Mouse (Mus musculus) adrenal gland (tissue): ENCODE data around the gene 1700008O03Rik.

Experiments used
- intact Hi-C: fragments of 180-260 bp; cut with DNase I; formaldehyde crosslinking; loops from one replicate; pipeline ENCODE4 v1.15.1; 2025

1700008O03Rik gene

DNA sequence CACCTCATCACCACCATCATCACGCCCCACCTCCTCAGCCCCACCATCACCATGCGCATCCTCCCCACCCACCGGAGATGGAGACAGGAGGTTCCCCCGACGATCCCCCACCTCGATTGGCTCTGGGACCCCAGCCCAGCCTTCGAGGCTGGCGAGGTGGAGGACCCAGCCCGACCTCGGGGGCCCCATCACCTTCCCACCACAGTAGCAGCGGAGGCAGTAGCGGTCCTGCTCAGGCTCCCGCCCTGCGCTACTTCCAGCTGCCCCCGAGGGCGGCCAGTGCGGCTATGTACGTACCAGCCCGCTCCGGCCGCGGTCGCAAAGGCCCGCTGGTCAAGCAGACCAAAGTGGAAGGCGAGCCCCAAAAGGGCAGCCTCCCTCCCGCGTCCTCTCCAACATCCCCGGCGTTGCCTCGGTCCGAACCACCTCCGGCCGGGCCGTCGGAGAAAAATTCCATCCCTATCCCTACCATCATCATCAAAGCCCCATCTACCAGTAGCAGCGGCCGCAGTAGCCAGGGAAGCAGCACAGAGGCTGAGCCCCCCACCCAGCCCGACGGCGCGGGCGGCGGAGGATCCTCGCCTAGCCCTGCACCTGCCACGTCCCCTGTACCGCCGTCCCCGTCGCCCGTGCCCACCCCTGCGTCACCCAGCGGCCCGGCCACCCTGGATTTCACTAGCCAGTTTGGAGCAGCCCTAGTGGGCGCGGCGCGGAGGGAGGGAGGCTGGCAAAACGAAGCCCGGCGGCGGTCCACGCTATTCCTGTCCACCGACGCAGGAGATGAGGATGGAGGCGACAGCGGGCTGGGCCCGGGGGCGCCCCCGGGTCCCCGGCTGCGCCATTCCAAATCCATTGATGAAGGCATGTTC is 33.5 kb downstream of the 1700008O03Rik start:
- intact Hi-C loops, result loop anchor here (2.0 to 10.0 kb wide), 2 partner anchors 89 to 427 kb away; no protein-coding TSS in a partner anchor

DNA sequence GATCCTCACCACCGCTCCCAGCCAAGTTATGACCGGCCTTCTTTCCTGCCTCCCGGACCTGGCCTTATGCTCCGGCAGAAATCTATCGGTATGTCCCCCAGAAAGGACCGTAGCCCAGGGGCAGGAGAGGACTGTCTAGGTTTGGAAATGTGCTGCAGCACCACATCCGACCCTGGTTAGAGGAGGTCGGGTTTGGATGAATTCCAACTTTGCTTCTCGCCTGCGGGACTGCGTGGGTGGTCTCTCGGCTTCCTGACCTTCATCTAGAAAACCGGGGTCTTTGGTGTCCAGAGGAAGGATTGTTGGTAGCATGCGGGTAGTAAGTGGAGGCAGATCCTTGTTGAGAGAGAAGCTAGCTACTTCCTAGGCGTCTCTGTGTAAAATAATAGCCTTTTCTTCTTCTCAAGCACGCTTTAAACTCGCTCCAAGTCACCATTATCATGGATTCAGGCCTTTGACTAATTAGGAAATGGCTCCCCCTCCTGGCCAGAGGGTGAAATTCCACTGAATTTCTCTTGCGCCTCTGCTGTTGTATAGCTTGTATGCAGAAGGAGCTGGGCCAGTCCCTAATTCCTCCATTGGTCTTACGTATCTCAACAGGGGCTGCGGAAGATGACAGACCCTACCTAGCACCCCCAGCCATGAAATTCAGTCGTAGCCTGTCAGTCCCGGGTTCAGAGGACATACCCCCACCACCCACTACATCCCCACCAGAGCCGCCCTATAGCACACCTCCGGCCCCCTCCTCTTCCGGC is 34.5 kb downstream of the 1700008O03Rik start:
- intact Hi-C loops, result loop anchor here (2.0 to 10.0 kb wide), 2 partner anchors 88 to 426 kb away; no protein-coding TSS in a partner anchor

DNA sequence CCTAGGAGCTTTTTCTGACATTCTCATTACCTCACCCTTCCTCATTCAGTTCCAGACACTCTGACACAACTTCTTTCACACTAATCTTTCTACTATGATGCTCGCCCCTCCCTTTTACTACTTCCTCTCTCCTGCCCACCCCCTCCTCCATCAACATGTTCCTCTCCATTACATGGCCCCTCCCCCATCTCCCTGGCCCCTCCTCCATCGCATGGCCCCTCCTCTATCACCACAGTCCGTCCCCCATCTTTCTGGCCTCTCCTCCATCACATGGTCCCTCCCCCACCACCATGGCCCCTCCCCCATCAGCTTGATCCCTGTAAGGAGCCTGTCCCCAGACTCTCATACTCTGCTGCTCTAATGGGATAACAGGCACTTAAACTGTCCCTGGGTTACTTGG is 36.6 kb downstream of the 1700008O03Rik start:
- intact Hi-C loops, result no loop called here

DNA sequence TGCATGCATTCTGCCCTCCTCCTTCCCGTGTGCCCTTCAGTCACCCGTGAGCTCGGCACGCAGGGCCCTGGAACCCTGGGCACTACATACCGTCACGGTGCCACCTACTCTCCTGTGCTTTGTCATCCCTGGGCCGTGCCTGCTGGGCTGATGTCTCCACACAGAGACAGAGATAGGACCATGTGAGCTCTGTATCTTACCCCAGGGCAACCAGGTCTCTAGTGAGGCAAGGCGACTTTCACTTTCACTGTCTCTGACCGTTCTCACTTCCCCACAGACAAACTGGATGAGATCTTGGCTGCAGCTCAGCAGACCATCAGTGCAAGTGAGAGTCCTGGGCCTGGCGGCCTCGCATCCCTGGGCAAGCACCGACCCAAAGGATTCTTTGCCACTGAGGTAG is 41.0 kb downstream of the 1700008O03Rik start:
- intact Hi-C loops, result no loop called here

DNA sequence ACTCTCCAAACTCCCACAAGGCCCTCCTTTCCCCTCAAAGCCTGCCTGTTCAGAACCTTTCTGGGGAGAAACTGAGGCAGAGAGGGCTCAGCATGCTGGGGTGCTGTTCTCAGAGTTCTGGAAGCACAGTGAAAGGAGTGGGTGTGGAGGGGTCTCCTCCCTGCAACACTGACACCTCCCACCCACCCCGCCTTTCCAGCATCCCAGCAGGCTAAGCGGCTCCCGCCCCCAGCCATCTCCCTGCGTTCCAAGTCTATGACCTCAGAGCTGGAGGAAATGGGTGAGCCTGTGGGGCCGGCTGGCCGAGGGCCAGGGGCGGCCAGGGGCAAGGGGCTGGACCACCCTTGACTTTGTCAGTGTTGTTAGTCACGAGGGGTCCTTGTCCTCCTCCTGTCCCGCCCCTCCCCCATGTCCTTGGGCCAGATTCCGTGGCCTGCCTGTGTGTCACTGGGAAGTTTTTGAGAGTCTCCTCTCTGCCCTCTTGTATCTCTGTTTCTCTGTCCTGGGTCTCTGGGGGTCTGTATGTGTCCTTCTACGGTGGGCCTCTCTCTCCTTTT is 42.1 kb downstream of the 1700008O03Rik start:
- intact Hi-C loops, result no loop called here

DNA sequence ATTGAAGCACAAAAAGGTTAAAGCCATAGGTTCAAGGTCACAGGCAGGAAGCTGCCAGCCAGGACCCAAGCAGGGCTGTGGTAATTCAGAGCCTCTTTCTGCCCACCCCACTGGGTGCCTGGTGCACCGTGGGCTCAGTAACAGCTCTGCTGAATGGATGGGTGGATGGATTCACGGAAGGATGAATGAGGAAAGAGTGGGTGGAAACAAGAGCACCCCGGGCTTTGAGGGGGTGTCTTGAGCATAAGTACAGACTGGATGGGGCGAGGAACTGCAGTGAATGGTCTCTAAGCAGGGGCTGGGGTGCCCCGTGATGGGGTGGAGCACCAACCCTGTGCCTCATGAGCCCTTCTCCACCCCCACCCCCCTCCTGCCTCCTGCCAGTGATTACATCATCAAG is 43.9 kb downstream of the 1700008O03Rik start:
- intact Hi-C loops, result no loop called here

DNA sequence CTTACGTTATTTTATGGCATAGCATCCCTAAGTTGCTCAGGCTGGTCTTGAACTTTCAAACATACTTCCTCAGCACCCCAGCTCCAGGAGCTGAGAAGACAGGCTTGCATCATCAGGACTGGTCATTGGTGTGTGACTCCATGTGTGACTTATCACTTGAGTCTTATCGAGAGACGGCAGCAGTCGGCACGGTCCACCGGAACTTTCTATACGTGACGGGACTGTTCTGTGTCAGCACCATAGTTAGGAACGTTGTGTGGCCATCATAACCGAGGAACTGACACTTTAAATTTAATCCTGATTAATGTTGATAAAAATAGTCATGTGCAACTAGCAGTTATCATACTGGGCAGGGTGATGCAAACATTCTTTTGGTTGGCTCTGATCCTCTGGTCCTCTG is 44.5 kb downstream of the 1700008O03Rik start:
- intact Hi-C loops, result no loop called here

DNA sequence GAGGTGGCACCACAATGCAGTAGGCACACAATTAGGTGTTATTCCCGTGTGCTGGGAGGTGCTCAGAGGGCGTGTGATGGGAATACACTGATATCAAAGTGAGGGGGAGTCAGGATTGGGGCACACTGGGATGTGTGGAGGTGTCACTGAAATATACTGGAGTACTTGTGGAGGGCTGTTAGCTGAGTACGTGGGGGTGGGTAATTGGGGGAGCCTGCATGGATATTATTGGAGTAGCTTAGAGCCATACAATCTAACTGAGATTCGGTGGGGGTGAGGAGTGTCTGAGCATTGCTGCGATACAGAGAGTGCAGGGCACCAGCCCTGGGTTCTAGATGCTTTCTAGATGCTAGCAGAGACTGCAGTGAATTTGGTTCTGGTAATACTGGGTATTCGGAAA is 45.4 kb downstream of the 1700008O03Rik start:
- intact Hi-C loops, result no loop called here

DNA sequence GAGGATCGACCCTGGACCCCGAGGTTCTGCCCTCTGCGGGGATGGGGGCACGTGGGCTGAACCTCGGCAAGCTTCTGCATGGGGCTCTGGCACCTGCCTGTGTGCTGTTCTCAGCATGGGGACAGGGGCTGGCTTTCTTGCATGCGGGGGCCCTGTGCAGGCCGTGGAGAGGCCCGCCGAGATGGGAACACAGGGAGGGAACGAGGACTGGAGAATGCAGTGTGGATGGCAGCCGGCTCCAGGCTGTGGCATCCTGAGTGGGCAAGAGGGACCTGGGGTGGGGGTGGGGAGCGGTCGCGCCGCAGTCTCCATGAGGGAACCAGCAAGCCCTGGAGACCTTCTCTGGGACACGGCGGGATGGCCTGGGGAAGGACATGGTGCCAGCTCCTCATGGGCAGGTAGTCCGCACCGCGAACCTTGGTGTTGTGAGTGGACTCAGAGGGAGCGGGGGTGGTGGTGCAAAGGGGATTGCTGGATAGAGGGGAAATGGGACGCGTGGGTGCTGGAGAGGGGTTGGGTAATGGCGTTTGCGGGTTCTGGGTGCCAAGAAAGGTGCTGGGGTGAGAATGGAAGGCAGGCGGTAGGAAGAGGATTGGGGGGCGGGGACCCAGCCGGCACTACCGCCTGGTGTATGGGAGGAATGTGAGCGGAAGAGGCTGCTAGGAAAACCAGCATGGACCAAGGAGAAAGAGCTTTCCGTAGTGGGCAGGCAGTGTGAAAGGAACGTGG is 48.3 kb downstream of the 1700008O03Rik start:
- intact Hi-C loops, result no loop called here

DNA sequence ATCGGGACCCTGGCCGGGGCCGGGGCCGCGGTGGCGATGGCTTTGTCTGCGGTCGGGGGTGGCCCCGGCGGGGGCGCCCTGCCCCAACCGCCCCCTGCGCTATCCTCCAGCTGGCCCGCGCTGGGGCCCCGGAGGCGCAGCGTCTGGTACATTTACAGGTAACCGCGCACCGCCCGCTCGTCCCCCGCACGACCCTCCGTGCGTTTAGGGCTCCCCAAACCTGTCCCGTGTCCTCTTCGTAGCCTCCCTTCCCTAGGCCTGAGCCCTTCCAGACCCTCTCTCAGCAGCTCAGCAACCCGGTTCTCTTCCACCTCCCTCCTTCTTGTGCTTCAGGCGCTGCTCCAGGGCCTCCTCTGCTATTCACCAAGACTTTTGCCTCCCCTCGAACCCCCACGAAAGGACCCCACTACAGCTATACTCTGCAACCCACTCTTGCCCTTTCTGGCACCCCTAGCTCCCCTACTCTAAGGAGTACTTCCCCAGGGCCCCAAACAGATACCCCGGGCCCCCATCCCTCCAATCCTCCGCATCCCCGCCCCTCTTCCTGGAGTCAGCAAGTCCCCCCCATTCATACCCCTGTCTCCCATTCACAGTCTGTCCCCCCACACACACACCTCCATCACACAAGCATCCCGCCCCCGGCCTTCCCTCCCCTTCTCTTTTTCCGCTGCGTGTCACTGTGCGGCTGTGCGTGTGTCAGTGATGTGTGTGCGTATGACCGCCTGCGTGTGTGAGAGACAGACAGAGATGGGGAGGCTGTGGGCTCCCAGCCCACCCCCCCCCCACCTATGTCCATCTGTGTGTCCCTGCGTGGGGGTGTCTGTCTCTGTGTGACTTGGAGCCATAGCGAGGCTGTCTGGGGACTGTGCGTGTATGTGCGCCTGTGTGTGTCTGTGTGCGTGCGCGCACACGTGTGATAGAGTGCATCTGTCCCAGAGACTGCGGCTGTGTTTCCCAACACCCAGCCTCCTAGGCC is 49.3 kb downstream of the 1700008O03Rik start:
- intact Hi-C loops, result no loop called here

DNA sequence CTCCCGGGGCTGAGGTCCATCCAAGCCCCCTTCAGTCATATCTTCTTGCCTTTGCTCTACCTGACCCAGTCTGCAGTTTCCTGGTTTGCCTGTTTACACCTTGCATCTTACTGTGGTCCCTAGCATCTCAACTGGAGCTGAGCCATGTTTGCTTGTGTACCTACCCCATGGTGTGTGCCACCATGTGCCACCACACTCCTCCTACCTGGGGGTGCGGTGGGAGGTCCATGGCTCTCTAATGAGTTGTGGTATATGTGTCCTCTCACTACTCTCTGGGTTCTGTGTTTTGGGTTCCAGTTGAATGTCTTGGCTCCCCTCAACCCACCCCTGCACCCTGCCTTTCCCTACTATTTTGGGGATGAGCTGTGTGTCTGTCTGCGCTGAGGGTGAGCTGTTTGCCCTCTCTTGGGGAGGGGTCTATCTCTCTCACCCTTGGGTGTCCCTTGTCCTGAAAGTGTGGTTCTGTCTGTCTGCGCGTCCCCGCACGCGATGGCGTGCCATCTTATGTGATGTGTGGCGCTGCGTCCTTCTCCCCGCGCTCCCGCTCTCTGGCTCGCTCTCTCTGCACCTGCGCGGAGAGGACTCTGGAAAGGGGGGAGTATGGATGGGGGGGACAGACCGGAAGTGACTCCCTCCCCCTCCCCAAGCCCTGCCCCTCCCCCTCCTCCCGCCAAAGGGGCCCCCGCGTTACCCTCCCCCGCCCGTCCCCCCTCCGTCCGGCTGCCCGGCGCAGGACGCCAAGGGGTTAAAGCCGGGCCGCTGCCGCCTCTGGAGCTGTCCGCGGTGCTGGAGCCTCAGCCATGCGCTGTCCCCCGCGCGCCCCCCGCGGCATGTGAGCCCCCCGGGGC is 50.4 kb downstream of the 1700008O03Rik start:
- intact Hi-C loops, result no loop called here

DNA sequence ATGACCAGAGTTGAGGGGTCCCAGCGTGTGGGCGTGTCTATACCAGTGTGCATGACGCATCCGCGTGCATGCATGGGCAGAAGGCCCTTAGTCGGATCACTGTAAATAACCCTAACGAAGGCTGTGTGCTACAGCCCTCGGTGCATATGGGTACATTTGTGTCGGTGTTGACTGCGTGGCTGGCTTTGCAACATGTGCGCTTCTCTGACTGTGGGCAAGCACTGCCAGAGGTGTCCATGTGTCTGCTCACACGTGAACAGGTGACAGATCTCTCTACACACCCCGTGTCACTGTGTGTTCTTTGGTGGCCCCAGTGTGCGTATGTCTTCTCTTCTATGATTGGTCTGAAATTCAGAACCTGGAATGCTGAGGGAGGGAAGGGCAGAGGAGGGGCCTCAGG is 51.5 kb downstream of the 1700008O03Rik start:
- intact Hi-C loops, result no loop called here

DNA sequence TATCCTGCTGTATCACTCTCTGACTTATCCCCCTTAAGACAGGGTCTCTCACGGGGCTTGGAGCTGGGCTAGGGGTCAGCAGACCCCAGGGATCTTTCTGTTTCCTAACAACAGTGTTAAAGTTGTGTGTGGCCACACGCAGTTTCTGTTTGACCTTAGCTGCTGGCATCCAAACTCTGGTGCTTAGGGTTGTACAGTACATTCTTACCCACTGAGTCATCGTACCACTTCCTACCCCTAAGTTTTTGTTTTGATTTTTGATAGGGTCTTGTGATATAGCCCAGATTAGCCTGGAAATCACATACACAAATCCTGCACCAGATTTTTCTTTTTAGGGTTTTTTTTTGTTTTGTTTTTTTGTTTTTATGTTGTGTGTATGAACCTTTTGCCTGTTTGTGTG is 53.3 kb downstream of the 1700008O03Rik start:
- intact Hi-C loops, result no loop called here

DNA sequence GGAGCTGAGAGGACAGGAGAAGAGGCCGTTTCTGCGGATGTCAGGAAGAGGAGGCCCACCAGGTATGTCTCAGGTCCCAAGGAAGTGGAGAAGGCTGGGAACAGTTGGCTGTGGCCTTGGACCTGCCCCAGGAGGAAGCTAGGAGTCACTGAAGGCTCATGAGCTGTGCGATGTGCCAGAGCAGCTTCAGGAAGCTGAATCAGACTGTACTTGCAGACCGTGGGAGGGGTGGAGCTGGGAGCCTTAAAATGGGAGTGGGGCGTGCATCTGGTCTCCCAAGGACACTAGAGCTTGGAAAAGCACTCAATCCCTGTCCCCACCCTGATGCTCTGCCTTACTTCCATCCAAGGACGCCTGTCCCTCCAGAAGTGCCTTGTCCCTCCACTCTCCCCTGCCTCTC is 59.0 kb downstream of the 1700008O03Rik start:
- intact Hi-C loops, result no loop called here

DNA sequence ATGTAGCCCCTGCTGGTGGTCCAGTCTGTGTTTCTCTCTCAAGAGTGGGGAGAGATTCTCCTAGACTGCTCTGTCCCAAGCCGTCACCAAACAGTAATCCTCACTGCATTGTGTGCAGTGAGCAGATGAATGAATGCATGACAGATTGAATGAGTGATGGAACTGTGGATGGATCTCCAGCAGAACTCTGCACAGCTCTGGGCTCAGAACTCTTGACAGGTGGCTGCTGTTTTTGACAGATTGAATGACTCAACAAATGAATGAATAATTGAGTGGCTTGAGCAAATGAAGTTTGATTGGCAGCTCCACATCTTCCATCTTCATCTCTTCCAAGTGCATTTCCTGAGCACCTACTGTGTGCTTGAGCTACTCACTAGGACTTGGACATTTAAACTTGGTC is 63.3 kb downstream of the 1700008O03Rik start:
- intact Hi-C loops, result no loop called here

DNA sequence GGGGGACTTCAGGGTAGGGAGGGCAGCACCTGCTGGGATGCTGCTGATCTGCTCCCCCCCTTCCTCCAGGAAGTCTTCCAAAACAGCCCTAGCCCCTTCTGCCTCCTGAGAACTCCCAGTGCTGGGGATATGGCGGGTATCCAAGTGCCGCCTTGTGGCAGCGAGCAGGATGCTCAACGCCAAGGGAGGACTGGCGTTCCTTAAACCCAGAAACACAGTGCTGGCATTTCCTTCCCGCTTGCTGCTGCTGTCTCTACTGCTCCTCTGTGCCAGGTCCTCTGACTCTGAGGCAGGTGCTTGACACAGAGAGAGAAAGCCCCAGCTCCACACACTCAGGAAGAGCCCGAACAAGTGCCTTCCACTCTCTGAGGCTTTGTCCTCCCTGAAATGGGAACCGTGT is 64.7 kb downstream of the 1700008O03Rik start:
- intact Hi-C loops, result no loop called here

DNA sequence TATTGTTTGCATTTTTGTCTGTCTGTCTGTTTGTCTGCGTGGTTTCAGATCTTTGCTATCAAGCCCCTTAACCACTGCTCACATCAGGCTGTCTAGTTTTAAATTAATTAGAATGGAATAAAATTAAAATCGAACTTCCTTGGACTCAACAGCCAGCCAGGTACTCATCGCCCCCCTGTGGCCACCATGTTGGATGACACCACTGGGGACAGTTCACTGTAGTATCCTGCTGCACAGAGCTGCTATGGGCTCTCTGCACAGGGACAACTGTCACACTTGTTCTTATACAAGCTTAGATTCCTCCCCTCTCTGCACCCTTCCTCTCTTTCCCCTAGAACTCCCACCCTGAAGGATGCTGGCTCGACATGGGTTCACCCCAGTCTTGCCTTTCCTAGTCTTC is 67.7 kb downstream of the 1700008O03Rik start:
- intact Hi-C loops, result loop anchor here (5.0 kb wide), 1 partner anchor 56 kb away; the partner anchor contains the start of gene Gm15517

DNA sequence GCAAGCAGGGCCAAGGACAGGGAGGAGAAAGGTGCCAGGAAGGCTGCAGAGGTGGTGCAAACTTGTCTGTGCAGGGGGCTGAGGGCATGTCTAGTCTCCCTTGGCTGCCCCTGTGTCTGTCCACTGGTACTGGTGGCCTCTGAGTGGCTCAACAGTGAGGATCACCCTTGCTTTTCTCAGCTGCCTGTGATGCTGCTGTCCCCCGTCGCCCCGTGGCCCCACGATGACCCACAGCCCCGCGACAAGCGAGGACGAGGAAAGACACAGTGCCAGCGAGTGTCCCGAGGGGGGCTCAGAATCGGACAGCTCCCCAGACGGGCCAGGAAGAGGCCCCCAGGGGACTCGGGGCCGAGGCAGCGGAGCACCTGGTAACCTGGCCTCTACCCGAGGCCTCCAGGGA is 73.1 kb downstream of the 1700008O03Rik start:
- intact Hi-C loops, result no loop called here

DNA sequence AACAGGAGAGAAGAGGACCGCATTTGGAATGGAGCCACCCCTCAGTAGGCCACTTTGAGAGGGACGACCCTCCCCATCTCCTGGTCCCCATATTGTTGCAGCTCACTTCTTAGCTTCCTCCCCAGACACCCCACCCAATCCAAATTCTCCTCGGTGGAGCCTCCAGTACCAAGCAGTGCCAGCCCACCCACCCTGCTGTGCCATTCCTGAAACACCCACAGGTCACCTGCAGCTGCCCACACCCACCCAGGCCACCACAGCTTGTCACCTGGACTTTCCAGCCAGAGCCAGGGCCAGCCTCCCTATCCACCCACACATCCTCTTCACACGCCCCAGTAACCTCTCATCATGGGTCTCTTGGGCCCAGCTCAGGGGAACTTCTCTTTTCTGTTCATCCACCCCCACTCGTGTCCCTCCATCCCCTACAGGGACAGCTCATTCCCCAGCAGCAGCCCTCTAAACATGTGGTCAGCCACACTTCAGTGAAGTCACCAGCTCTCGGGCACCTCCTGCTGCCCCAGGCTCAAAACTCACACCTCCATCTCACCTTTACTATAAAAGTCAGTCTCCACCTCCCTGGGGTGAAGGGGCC is 73.8 kb downstream of the 1700008O03Rik start:
- intact Hi-C loops, result no loop called here
